Comparison of ENCODE assay signal across 7 mouse cellular contexts in the genomic region with DNA sequence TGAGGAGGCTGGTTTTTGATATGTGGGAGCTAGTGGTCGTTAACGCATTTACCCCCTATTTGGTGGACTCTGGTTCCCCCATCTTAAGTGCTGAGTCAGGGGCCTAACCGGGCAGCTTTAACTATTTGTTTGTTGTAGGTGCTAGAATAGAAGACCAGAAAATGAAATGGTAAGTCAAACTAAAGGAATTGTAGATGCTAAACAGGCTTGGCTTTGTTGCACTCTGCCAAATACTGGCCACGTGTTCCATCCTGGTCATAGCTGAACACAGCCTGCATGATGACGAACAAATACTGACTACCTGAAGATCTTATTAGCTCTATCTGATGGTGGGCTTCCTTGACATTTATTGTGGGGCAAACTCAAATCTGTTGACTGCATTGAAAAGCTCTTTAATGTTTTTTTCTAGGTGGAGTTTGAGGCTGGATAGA. TPM values are rescaled to one million over a fixed set of nuclear protein-coding genes. Genes with fewer than 3 reads are reported as not detected.
DNase-seq lines count a peak whose midpoint lies in the region; ATAC-seq and TF ChIP-seq lines count a peak whose summit lies in the region.

No protein-coding gene starts in this region.

- no peak for TF ChIP-seq CTCF in left cerebral cortex, adult 2 months (IDR thresholded peaks at IDR 0.05)
- no peak for TF ChIP-seq CTCF in small intestine, adult 2 months (IDR thresholded peaks at IDR 0.05; ENCODE audit: extremely low read depth, insufficient read length, insufficient replicate concordance, low read depth, low read length)

- TF ChIP-seq POLR2A in small intestine, adult 2 months (IDR thresholded peaks at IDR 0.05; ENCODE audit: low read depth, low read length), result no peak

- peak overlapping the region; percentile 63 for H3K4me2 ChIP-seq in forebrain, embryonic 11.5 days (ENCODE audit: low read depth, low read length, severe bottlenecking)
- peak overlapping the region; percentile 89 for H3K4me2 ChIP-seq in limb, embryonic 13.5 days (replicated peaks)

- peaks cover 15% of the 10 kb centered on the region for H3K4me1 ChIP-seq in forebrain, embryonic 11.5 days (replicated peaks; ENCODE audit: control insufficient read depth, insufficient read depth, low read length)
- peaks cover 18% of the 10 kb centered on the region for H3K4me1 ChIP-seq in limb, embryonic 13.5 days
- H3K4me1 ChIP-seq in small intestine, adult 2 months (ENCODE audit: control insufficient read depth, insufficient read depth, insufficient read length, low read length), result peaks cover 6% of the 10 kb centered on the region; the same call in 1 of the 2 replicates

- peak overlapping the region; percentile 91 for H3K4me3 ChIP-seq in left cerebral cortex, adult 2 months
- peak overlapping the region; percentile 84 for H3K4me3 ChIP-seq in forebrain, embryonic 11.5 days (ENCODE audit: low read depth, low read length)
- H3K4me3 ChIP-seq in limb, embryonic 13.5 days, result peak overlapping the region; percentile 81
- peak overlapping the region; percentile 93; the same call in 1 of the 2 replicates for H3K4me3 ChIP-seq in small intestine, adult 2 months (ENCODE audit: low read depth, low read length)

- ATAC-seq in forebrain, embryonic 11.5 days (replicated peaks; ENCODE audit: low FRiP score), result no peak
- no peak for ATAC-seq in limb, embryonic 13.5 days (ENCODE audit: low FRiP score, low read depth)

- H3K36me3 ChIP-seq in forebrain, embryonic 11.5 days (ENCODE audit: control insufficient read depth, insufficient read depth, low read length), result peaks cover 10% of the 10 kb centered on the region; the same call in 1 of the 2 replicates
- H3K36me3 ChIP-seq in limb, embryonic 13.5 days, result peaks cover 54% of the 10 kb centered on the region
- peaks cover 30% of the 10 kb centered on the region for H3K36me3 ChIP-seq in small intestine, adult 2 months (ENCODE audit: control insufficient read depth, insufficient read depth, low read length)

- no peaks in the 10 kb centered on the region for H3K9me3 ChIP-seq in forebrain, embryonic 11.5 days (ENCODE audit: control insufficient read depth, low read length)
- H3K9me3 ChIP-seq in limb, embryonic 13.5 days, result no peaks in the 10 kb centered on the region

- intact Hi-C loops in left cerebral cortex, adult 2 months (cut with DNase I), result loop anchor here (10.0 kb wide), 1 partner anchor 292 kb away; no protein-coding TSS in a partner anchor
- intact Hi-C loops in left cerebral cortex, postnatal 10 days (cut with DNase I), result no loop called here

- under 1% methylated on average over 5 of the region's 5 CpGs for WGBS in forebrain, embryonic 11.5 days
- WGBS in limb, embryonic 13.5 days, result 2% methylated on average over 5 of the region's 5 CpGs
- under 1% methylated on average over 5 of the region's 5 CpGs for whole genome bisulfite sequencing in small intestine, adult 2 months

- H3K27ac ChIP-seq in left cerebral cortex, adult 2 months, result peak overlapping the region; percentile 98
- H3K27ac ChIP-seq in forebrain, embryonic 11.5 days (ENCODE audit: low read depth, low read length), result peak overlapping the region; percentile 85
- H3K27ac ChIP-seq in limb, embryonic 13.5 days, result peak overlapping the region; percentile 93
- H3K27ac ChIP-seq in small intestine, adult 2 months (ENCODE audit: insufficient read depth, low read depth, low read length), result peak overlapping the region; percentile 77

- H3K9ac ChIP-seq in forebrain, embryonic 11.5 days (ENCODE audit: low read length), result peak overlapping the region; percentile 99
- H3K9ac ChIP-seq in limb, embryonic 13.5 days, result peak overlapping the region; percentile 98

- peak in 1 of 2 experiments; percentile 17 for DNase-seq in left cerebral cortex, adult 2 months (ENCODE audit: extremely low spot score in 1 of 2, low spot score in 2 of 2)
- no peak for DNase-seq in left cerebral cortex, postnatal 10 days (ENCODE audit: extremely low spot score in 1 of 2, low spot score in 2 of 2)
- DNase-seq in ZHBTc4 (ENCODE audit: low read depth, low spot score), result peak; percentile 58
- DNase-seq in forebrain, embryonic 11.5 days (ENCODE audit: low spot score), result no peak
- no peak for DNase-seq in layer of hippocampus, adult 8-10 months (ENCODE audit: low spot score in 2 of 2)

- no peaks in the 10 kb centered on the region for H3K27me3 ChIP-seq in forebrain, embryonic 11.5 days (ENCODE audit: control insufficient read depth, insufficient read depth, low read length)
- no peaks in the 10 kb centered on the region for H3K27me3 ChIP-seq in limb, embryonic 13.5 days
- no peaks in the 10 kb centered on the region for H3K27me3 ChIP-seq in small intestine, adult 2 months (ENCODE audit: control insufficient read depth, insufficient read depth, low read length)

RNA-seq across cellular contexts. Expression of gene Zbtb37, which starts 1.8 kb away (rescaled TPM):
- total RNA-seq in left cerebral cortex, adult 2 months (2021), result 10 to 100 TPM; 18.2 to 20.0 TPM
- 10 to 100 TPM; 18.4 to 29.5 TPM for total RNA-seq in left cerebral cortex, postnatal 10 days (2021)
- 8.3 and 14.4 TPM in 2 replicates for polyA plus RNA-seq in forebrain, embryonic 11.5 days (2014; fragmentation: Nextera tagmentation; extraction: Ambion mirVana)
- 10.8 and 13.4 TPM in 2 replicates for polyA plus RNA-seq in limb, embryonic 13.5 days (2015; fragmentation: Nextera tagmentation; extraction: Ambion mirVana)
- polyA plus RNA-seq in small intestine, adult 2 months (2012; rRNA removed), result 0.13 and 0.32 TPM in 2 replicates
- total RNA-seq in layer of hippocampus, adult 8-10 months (2022), result 10 to 100 TPM; 23.1 to 26.9 (median 23.6) TPM

RNA-seq across cellular contexts. Expression of gene Dars2, which starts 34.0 kb away (rescaled TPM):
- total RNA-seq in left cerebral cortex, adult 2 months (2021), result 10 to 100 TPM; 20.0 to 20.9 TPM
- 10 to 100 TPM; 23.3 to 27.8 TPM for total RNA-seq in left cerebral cortex, postnatal 10 days (2021)
- polyA plus RNA-seq in forebrain, embryonic 11.5 days (2014; fragmentation: Nextera tagmentation; extraction: Ambion mirVana), result 55.0 and 57.7 TPM in 2 replicates
- 25.4 and 26.9 TPM in 2 replicates for polyA plus RNA-seq in limb, embryonic 13.5 days (2015; fragmentation: Nextera tagmentation; extraction: Ambion mirVana)
- 4.8 and 8.9 TPM in 2 replicates for polyA plus RNA-seq in small intestine, adult 2 months (2012; rRNA removed)
- 10 to 100 TPM; 21.1 to 29.2 (median 28.1) TPM for total RNA-seq in layer of hippocampus, adult 8-10 months (2022)

RNA-seq across cellular contexts. Expression of gene Cenpl, which starts 34.1 kb away (rescaled TPM):
- total RNA-seq in left cerebral cortex, adult 2 months (2021), result 1 to 10 TPM; 1.4 TPM
- 1 to 10 TPM; 2.1 to 2.3 TPM for total RNA-seq in left cerebral cortex, postnatal 10 days (2021)
- 46.1 and 47.9 TPM in 2 replicates for polyA plus RNA-seq in forebrain, embryonic 11.5 days (2014; fragmentation: Nextera tagmentation; extraction: Ambion mirVana)
- 33.9 and 35.0 TPM in 2 replicates for polyA plus RNA-seq in limb, embryonic 13.5 days (2015; fragmentation: Nextera tagmentation; extraction: Ambion mirVana)
- polyA plus RNA-seq in small intestine, adult 2 months (2012; rRNA removed), result 0.41 and 1.2 TPM in 2 replicates
- 1 to 10 TPM; 1.3 to 2.6 (median 1.6) TPM for total RNA-seq in layer of hippocampus, adult 8-10 months (2022)

RNA-seq across cellular contexts. Expression of gene Serpinc1, which starts 58.0 kb away (rescaled TPM):
- under 1 TPM; 0.25 to 0.68 TPM for total RNA-seq in left cerebral cortex, adult 2 months (2021)
- under 1 TPM; 0.11 to 0.24 TPM for total RNA-seq in left cerebral cortex, postnatal 10 days (2021)
- polyA plus RNA-seq in forebrain, embryonic 11.5 days (2014; fragmentation: Nextera tagmentation; extraction: Ambion mirVana), result 1.5 and 2.1 TPM in 2 replicates
- 3.9 and 4.3 TPM in 2 replicates for polyA plus RNA-seq in limb, embryonic 13.5 days (2015; fragmentation: Nextera tagmentation; extraction: Ambion mirVana)
- polyA plus RNA-seq in small intestine, adult 2 months (2012; rRNA removed), result 1.3 and 1.4 TPM in 2 replicates
- under 1 TPM in 3 of 4 experiments, not detected in 1; 0.10 to 0.27 (median 0.20) TPM for total RNA-seq in layer of hippocampus, adult 8-10 months (2022)
